13 mouse cellular contexts compared by ENCODE assay signal in the genomic region with DNA sequence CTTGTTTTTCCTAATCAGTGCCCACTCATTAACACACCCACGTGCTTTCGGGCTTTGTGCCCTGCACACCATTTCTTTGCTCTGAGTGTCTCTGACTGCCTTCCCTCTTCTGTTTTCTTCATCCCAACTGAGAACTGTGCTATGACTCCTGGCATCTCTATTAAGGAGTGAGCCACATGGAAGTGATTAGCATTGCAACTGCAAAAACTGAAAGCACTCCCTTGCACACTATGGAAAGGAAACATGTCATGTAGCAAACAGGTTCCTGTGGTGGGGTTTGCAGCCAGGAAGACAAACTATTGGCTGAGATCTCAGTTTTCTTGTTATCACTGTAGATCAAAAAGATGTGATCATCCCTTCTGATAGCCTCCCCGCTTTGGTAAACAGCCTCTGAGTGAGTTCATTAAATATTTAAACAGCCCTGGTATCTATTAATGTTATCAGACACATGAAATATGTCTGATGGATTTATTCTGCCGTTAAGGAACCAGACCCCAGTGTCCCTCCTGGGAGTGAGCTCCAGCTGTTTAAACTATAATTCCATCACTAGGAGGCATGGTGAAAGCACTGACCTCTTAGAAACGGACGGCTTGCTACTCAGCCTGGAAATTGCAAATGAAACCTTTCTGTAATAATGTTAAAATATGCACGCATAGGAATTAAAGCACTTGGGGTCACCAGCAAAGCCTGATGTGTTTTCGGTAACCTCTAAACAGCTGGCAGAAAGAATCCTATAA.
A peak's percentile ranks its signal among the peaks of the same experiment; 100 is the strongest.
DNase-seq lines count a peak whose midpoint lies in the region; ATAC-seq and TF ChIP-seq lines count a peak whose summit lies in the region.
"Had no signal": no experiment of that assay in that cellular context is flagged by ENCODE, and none has a peak within 500 bp of the region (broad histone marks: within the 10 kb centered on the region; RNA-seq: fewer than 3 reads in every experiment).

No protein-coding gene starts in this region.

- TF ChIP-seq CTCF in kidney, postnatal 0 days (IDR thresholded peaks at IDR 0.05; ENCODE audit: low read depth): no peak
- no peak for TF ChIP-seq CTCF in thymus, adult 2 months (IDR thresholded peaks at IDR 0.05; ENCODE audit: borderline replicate concordance, control insufficient read depth, extremely low read depth, insufficient read depth, low read length, poor library complexity)

- peak; percentile 25 for DNase-seq in kidney, postnatal 0 days (ENCODE audit: low spot score)
- DNase-seq in kidney, adult 18-20 months: no peak
- DNase-seq in Muller cell, postnatal 12 days (ENCODE audit: inconsistent ontology term): peak; percentile 9
- peak; percentile 78 for DNase-seq in embryo, embryonic 11 days
- DNase-seq in limb, embryonic 11.5 days (ENCODE audit: low spot score): peak; percentile 56
- DNase-seq in frontal cortex, postnatal 14 days (ENCODE audit: low spot score in 2 of 2): no peak
- no peak for DNase-seq in thymus, adult 2 months
- DNase-seq: adrenal gland, adult 8-10 months; heart, postnatal 36 days; liver, embryonic 13.5 days; thymus, adult 18-20 months had no signal

- no peaks in the 10 kb centered on the region for H3K36me3 ChIP-seq in kidney, postnatal 0 days (ENCODE audit: insufficient read depth, low read length)
- no peaks in the 10 kb centered on the region for H3K36me3 ChIP-seq in limb, embryonic 11.5 days (ENCODE audit: control insufficient read depth, insufficient read depth, low read length)
- H3K36me3 ChIP-seq in thymus, adult 2 months (ENCODE audit: control insufficient read depth, insufficient read depth, low read length): no peaks in the 10 kb centered on the region
- H3K36me3 ChIP-seq: embryonic facial prominence, embryonic 15.5 days; kidney, embryonic 15.5 days; liver, embryonic 13.5 days had no signal

- no peak overlapping the region for H3K4me3 ChIP-seq in kidney, postnatal 0 days (replicated peaks; ENCODE audit: low read depth, low read length)
- no peak overlapping the region for H3K4me3 ChIP-seq in limb, embryonic 11.5 days (ENCODE audit: low read depth, low read length)
- no peak overlapping the region for H3K4me3 ChIP-seq in thymus, adult 2 months (ENCODE audit: control insufficient read depth, insufficient read depth, low read length)
- H3K4me3 ChIP-seq: embryonic facial prominence, embryonic 15.5 days; kidney, embryonic 15.5 days; liver, embryonic 13.5 days had no signal

- no peak overlapping the region for H3K9ac ChIP-seq in kidney, postnatal 0 days (ENCODE audit: low read depth, low read length)
- H3K9ac ChIP-seq in limb, embryonic 11.5 days (ENCODE audit: low read length): no peak overlapping the region
- H3K9ac ChIP-seq: embryonic facial prominence, embryonic 15.5 days; kidney, embryonic 15.5 days; liver, embryonic 13.5 days had no signal

- TF ChIP-seq POLR2A in thymus, adult 2 months (IDR thresholded peaks at IDR 0.05; ENCODE audit: control insufficient read depth, extremely low read depth, insufficient read depth, low read length, poor library complexity): no peak

- H3K9me3 ChIP-seq in kidney, postnatal 0 days (replicated peaks; ENCODE audit: low read length): no peaks in the 10 kb centered on the region
- no peaks in the 10 kb centered on the region for H3K9me3 ChIP-seq in limb, embryonic 11.5 days (ENCODE audit: control insufficient read depth, low read length)
- H3K9me3 ChIP-seq: embryonic facial prominence, embryonic 15.5 days; kidney, embryonic 15.5 days; liver, embryonic 13.5 days had no signal

- no peak for ATAC-seq in kidney, postnatal 0 days (replicated peaks; ENCODE audit: low FRiP score, low read depth)
- peak; percentile 73; the same call in 1 of the 2 replicates for ATAC-seq in limb, embryonic 11.5 days (ENCODE audit: insufficient number of reproducible peaks, low FRiP score, low TSS enrichment, low read depth)

- no peaks in the 10 kb centered on the region; the same call in 1 of the 2 replicates for H3K4me1 ChIP-seq in kidney, postnatal 0 days (replicated peaks; ENCODE audit: insufficient read depth, low read length)
- H3K4me1 ChIP-seq in limb, embryonic 11.5 days (ENCODE audit: control insufficient read depth, insufficient read depth, low read length): peaks cover 17% of the 10 kb centered on the region
- no peaks in the 10 kb centered on the region for H3K4me1 ChIP-seq in thymus, adult 2 months (replicated peaks; ENCODE audit: control insufficient read depth, insufficient read depth, low read length)
- H3K4me1 ChIP-seq: liver, embryonic 13.5 days had no signal

- H3K27me3 ChIP-seq in kidney, postnatal 0 days (ENCODE audit: insufficient read depth, low read length): no peaks in the 10 kb centered on the region
- H3K27me3 ChIP-seq in limb, embryonic 11.5 days (ENCODE audit: control insufficient read depth, insufficient read depth, low read length): no peaks in the 10 kb centered on the region
- no peaks in the 10 kb centered on the region for H3K27me3 ChIP-seq in thymus, adult 2 months (ENCODE audit: control insufficient read depth, insufficient read depth, low read length)
- H3K27me3 ChIP-seq: embryonic facial prominence, embryonic 15.5 days; kidney, embryonic 15.5 days; liver, embryonic 13.5 days had no signal

- WGBS in kidney, postnatal 0 days: 30% methylated on average over 8 of the region's 8 CpGs
- 18% methylated on average over 8 of the region's 8 CpGs for WGBS in limb, embryonic 11.5 days
- WGBS in thymus, adult 2 months: 87% methylated on average over 8 of the region's 8 CpGs

- H3K4me2 ChIP-seq in kidney, postnatal 0 days (ENCODE audit: low read length): no peak overlapping the region
- H3K4me2 ChIP-seq in limb, embryonic 11.5 days (ENCODE audit: low read depth, severe bottlenecking): peak overlapping the region; percentile 15; the same call in 1 of the 2 replicates
- H3K4me2 ChIP-seq: embryonic facial prominence, embryonic 15.5 days; kidney, embryonic 15.5 days; liver, embryonic 13.5 days had no signal

- no peak overlapping the region for H3K27ac ChIP-seq in kidney, postnatal 0 days
- H3K27ac ChIP-seq in limb, embryonic 11.5 days (replicated peaks; ENCODE audit: low read depth, low read length): peak overlapping the region; percentile 56; the same call in 1 of the 2 replicates
- no peak overlapping the region for H3K27ac ChIP-seq in thymus, adult 2 months (ENCODE audit: control insufficient read depth, insufficient read depth, low read length)
- H3K27ac ChIP-seq: kidney, embryonic 15.5 days; liver, embryonic 13.5 days had no signal

Comparison
In these comparisons a context has a peak if more than half of its experiments do, and no peak if none do; other contexts are left out.
1. DNase-seq: peak in kidney, postnatal 0 days (single experiment), Muller cell, postnatal 12 days (single experiment), embryo, embryonic 11 days (single experiment) and limb, embryonic 11.5 days (single experiment); none in kidney, adult 18-20 months (single experiment), frontal cortex, postnatal 14 days (0 of 2) and thymus, adult 2 months (single experiment).